Mouse (Mus musculus) thymus, postnatal 36 days (tissue): Measurements from ENCODE around the gene Rnaseh2b.

ENCODE experiments used
- DNase-seq, 2 experiments: peaks; one replicate each; pipeline ENCODE4 v3.0.0; 2022; ENCODE audit warnings: mixed read lengths in 2 of 2

Gene Rnaseh2b

GRCm38 (mm10) chr14:62322581-62323344 is 30.4 kb downstream of the Rnaseh2b start:
- DNase-seq, result no peak

- no peak for DNase-seq
These were observed 31.1 kb downstream of the Rnaseh2b start for GRCm38 (mm10) chr14:62323457-62323856.

DNA sequence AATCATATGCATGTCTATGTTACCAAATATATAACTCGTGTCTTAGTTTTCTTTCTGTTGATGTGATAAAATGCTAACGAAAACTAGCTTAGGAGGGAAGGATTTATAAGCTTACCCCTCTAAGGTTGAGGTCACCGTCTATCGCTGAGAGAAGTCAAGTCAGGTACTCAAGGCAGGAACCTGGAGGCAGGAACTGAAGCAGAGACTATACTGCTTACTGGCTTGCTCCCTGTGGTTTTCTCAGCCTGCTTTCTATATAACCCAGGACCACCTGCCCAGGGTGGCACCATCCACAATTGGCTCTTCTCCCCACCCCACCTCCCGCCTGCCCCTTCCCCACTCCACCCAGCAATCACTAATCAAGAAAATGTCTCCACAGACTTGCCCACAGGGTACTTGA is 32.6 kb downstream of the Rnaseh2b start:
- DNase-seq, result no peak

GRCm38 (mm10) chr14:62326026-62326425 is 33.6 kb downstream of the Rnaseh2b start:
- no peak for DNase-seq

- DNase-seq, result no peak
These were observed 34.8 kb downstream of the Rnaseh2b start for GRCm38 (mm10) chr14:62327171-62327570.

DNA sequence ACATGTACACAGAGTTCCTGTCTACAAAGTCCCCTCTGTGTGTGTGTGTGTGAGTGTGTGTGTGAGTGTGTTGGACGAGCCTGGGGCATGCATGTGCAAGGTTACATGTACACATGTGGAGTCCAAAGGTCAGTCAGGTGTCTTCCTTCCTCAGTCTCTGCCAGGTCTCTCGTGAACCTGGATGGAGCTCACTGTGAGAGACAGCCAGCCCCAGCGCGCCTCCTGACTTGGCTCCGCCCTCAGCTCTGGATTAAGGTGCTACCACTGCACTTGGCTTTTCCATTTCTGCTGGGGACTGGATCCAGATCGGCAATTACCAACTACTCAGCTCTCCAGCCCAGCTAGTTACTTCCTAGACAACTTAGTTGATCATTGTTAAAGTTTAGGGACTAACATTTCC is 36.2 kb downstream of the Rnaseh2b start:
- DNase-seq, result no peak

DNA sequence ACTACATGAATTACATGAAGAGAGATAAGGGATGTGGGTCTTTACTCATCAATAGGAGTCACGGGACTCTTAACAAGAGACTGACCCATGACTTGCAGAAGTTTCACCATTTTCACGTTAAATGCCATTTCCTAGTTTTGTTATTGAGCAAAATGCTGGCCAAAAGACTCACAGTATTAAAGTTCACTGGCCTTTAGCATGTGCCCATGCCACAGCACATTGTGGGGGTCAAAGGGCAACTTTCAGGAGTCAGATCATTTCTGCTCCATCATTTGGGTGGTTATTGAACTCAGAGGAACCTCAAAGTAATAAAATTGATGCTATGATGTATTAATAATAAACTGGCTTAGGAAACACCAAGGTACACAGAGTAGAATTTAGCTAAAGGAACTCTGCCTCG is 37.2 kb downstream of the Rnaseh2b start:
- DNase-seq, result no peak

GRCm38 (mm10) chr14:62331457-62331856 is 39.1 kb downstream of the Rnaseh2b start:
- DNase-seq, result no peak

- DNase-seq, result peak; percentile 83 to 88
These were observed 39.7 kb downstream of the Rnaseh2b start for GRCm38 (mm10) chr14:62331866-62332619.

- DNase-seq, result peak; percentile 24 to 45
These were observed 41.7 kb downstream of the Rnaseh2b start for GRCm38 (mm10) chr14:62333909-62334687.

DNA sequence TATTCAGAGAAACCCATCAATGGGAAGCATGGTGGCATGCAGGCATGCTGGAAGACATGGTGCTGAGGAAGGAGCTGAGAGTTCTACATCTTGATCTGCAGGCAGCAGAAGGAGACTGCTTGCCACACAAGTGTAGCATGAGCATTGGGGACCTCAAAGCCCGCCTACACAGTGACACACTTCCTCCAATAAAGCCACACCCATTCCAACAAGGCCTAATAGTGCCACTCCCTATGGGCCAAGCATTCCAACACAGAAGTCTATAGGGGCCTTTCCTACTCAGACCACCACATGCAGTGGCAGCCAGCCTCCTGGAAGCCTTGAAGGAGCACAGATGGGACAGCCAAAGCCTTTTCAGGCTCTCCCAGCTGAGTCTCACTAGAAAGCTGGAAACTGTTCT is 46.8 kb downstream of the Rnaseh2b start:
- no peak for DNase-seq

DNA sequence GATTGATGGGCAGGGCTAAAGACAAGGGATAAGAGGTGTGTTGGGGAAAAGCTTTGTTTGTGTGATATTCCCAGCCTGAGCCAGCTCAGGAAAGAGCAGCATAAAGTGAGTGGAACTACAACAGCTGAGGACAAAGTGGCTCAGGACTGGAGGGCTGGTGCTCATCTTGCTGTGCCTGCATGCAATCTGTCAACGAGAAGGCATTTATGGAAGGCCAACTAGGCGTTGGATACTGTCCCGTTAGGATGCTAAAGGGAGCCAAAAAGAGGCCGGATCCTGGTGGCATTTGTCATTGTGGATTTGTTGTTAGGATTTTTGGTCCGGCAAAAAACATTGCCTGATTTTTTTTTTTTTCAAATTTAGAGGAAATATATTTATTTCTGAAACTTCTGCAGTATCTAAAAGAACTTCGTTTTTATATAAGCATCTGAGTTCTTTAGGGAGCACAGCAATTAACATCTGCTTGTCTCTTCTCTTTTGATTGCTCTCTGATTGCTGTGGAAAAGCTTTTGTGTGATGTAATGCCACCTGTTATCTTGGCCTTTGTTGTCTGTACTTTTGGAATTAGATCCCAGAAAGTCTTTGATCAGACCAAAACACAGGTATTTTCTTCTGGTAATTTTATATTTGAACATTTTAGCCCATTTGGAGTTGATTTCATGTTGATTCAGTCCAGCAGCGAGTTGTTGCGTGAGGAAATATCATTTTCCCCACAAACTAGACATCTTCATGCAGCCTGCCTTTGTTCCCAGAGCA is 49.7 kb downstream of the Rnaseh2b start:
- DNase-seq, result no peak

GRCm38 (mm10) chr14:62342643-62343144 is 50.3 kb downstream of the Rnaseh2b start:
- peak; percentile 47 to 69 for DNase-seq

GRCm38 (mm10) chr14:62346570-62346969 is 54.2 kb downstream of the Rnaseh2b start:
- no peak for DNase-seq

DNA sequence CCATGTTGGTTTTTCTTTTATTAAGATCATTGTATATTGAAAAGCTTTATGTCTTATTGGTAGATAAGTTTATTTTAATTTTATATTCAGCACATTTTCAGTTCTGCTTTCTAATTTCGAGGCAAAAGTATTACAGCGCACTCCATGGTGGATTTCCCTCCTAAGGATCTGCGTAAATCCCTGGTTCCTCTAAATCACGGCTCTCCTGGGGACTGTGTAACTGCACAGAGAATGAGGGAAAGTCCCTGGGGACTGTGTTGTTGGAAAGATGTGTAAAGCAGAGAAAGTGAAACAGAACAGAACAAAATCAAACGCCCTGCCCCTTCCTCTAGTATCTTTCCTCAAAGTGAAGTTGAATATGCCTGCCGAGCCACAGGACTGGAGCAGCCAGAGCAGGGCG is 54.7 kb downstream of the Rnaseh2b start:
- DNase-seq, result no peak

DNA sequence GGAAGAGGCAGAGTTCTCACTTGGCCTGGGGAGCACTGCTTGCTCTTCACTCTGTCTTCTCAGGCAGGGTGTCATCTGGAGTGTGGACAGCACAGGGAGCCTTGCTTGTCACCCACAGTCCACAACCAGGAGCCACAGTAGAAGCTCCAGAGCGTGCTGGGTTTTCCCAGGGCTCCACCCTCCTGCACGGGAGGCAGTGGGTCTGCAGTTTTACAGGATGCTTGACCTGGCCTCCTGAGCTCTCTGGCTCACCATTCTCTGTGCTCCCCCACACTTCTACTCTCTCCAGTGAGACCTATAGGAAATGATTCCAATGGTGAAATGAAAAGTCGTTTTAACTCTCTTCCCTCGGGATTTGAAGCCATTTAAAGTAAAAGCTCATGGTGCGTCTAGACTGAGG is 57.4 kb downstream of the Rnaseh2b start:
- DNase-seq, result no peak

DNA sequence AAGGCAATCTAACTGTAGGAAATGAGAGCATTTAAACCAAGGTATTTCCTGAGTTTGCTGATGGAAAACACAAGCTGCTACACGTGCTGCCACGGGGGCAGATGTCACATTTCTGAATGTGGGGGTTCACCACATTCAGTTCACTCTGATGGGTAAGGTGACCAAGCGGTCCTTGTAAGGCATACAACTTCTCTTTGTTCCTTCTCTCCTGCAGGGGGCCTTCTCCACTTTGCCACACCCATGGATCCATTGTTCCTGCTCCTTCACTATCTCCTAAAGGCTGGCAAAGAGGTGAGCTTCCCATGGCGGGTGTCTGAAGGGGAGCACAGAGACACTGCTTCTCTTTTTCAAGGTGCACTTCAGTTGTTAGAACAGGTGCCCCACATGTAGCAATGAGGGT is 57.8 kb downstream of the Rnaseh2b start:
- no peak for DNase-seq

GRCm38 (mm10) chr14:62350890-62351289 is 58.5 kb downstream of the Rnaseh2b start:
- DNase-seq, result no peak

DNA sequence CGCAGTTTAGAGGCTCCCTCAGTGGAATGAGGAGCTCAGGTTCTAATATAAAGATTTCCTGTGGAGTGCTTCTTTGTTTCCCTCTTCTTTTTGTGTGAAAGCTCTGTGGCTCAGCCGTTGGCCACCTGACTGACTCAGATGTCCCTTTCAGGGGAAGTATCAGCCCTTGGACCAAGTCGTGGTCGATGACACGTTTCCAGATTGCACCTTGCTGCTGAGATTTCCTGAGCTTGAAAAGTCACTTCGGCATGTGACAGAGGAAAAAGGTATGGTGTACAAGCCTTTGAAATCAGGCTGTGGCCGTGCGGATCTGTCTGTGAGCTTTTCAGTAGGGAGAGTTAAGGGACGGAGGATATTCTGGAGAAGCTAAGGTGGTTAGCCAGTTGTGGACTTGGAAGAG is 61.0 kb downstream of the Rnaseh2b start:
- DNase-seq, result no peak

GRCm38 (mm10) chr14:62353793-62354192 is 61.4 kb downstream of the Rnaseh2b start:
- DNase-seq, result no peak

GRCm38 (mm10) chr14:62355201-62355600 is 62.8 kb downstream of the Rnaseh2b start:
- DNase-seq, result no peak

GRCm38 (mm10) chr14:62361263-62361980 is 69.0 kb downstream of the Rnaseh2b start:
- no peak for DNase-seq
